Mouse (Mus musculus) right cerebral cortex, postnatal 14 days (tissue): ENCODE measurements around the gene Prdm15.

ENCODE experiments used
- DNase-seq: peaks from one replicate; pipeline ENCODE4 v3.0.0; 2022

The Prdm15 gene

DNA sequence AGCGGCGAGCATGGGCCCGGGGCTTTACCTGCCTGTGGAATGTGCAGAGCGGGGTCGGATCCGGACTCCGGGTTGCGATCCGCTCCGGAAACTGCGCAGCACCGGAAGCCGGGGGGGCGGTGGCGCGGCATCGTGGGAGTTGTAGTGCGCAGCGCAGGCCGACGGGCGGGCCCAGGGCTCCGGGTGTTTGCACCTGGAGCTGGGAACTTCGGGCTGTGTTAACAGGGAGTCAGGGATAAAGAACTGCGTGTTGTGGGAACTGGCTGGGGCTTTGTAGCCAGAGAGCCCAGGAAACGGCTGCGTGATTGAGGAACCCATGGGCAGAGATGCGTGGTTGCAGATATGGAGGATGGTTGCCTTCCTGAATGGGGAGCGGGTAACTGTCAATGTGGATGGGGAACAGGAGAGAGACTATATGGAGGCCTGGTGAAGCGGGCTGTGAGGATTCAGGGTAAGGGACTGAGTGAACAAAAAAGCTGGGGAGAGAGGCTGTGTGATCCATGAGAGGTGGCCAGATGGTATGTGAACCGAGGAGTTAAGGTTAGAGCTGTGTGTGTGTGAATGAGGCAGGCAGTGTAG is at the start of gene Prdm15:
Gene Prdm15, minus strand, starts transcription at position 110 of the 579 bp plus-strand sequence.
- DNase-seq = peak; percentile 90

- no peak for DNase-seq
Observed at GRCm38 (mm10) chr16:97897346-97898024, 45.8 kb upstream of the Prdm15 start.

- DNase-seq = no peak
Observed at GRCm38 (mm10) chr16:97887762-97888161, 36.1 kb upstream of the Prdm15 start.

- no peak for DNase-seq
Observed at GRCm38 (mm10) chr16:97883696-97884095, 32.0 kb upstream of the Prdm15 start.

- no peak for DNase-seq
Observed at GRCm38 (mm10) chr16:97882891-97883290, 31.2 kb upstream of the Prdm15 start.

DNA sequence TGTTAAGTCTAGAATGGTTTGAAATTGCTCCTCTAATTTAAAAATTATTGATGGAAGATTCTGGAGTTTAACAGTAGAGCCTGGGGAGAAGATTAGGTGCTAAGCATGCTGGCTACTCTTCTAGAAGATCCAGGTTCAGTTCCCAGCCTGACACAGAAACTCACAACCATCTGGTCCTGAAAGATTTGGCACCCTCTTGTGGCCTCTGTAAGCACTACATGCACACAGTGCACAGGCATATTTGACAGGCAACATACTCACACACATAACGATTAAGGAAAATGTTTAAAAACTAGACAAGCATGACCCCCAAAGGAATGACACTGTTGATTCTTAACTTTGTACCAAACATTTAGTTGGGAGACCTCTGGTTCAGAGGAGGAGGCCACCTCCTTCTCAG is 27.5 kb upstream of the Prdm15 start:
- DNase-seq = peak; percentile 48

DNA sequence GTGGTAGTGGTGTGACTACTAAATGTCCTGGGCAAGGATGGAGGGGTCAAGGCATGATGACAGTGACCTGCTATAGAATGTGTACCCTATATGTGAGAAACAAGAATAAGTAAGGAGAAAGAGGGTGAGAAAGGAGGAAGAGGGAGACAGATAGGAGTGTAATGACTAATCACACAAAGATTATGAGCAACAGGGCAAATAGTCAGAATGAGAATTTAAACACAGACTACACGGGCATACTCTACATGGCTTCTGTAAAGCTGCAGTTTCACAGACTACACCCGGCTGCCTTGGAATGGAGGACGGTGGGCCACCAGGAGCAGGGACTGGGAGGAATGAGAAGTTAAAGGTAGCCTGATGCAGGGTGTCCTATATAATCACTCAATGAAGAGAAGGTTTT is 25.9 kb upstream of the Prdm15 start:
- DNase-seq = no peak

DNA sequence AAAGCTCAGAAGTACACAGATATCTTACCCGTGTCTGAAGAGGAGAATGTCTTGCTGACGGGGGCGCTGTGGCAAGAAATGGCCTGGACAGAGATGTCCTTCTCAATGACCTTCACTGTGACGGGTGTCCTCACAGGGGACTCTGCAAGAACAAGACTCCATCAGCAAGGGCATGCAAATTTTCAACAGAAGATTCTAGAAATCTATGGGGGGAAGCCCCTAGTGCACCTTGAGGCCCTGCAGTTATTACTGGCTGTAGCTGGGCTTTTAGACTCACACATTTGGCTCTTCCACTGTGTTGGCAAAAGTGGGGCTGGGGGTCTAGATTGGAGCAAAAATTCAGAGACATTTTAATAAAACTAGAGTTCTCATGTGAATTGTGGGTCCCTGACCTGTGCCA is 23.5 kb upstream of the Prdm15 start:
- no peak for DNase-seq

DNA sequence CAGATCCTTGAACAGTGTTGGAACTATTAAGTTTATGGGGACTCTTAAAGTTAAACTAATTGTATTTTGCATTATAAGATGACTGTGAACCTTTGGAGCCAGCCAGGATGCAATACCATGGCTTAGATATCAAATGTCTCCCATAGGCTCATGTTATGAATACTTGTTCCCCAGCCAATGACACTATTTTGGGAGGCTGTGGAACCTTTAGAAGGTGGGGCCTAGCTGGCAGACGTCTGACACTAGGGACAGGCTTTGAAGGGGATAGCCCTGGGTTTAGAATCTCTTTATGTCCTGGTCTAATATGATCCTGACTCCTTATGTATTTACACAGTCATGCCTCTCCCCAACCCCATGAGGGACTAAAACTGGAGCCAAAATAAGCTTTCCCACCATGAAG is 22.7 kb upstream of the Prdm15 start:
- no peak for DNase-seq

DNA sequence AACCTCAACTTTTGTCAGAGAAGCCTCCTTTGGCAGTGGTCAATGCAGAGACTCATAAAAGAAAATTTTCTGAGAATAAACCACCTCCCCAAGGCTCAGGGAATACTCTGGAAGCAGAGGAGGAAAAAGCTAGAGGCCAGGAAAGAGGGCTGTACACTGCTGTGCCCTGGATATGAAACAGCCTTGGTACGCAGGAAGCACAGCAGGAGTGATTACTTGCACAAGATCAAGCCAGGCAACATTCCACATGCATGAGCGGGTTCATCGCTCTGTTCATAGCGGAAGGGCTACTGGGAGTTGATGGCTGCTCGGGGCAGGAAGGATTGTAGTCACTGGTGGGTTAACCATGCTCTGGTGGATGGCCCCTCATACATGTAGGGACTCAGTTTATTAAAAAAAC is 21.0 kb upstream of the Prdm15 start:
- no peak for DNase-seq

DNA sequence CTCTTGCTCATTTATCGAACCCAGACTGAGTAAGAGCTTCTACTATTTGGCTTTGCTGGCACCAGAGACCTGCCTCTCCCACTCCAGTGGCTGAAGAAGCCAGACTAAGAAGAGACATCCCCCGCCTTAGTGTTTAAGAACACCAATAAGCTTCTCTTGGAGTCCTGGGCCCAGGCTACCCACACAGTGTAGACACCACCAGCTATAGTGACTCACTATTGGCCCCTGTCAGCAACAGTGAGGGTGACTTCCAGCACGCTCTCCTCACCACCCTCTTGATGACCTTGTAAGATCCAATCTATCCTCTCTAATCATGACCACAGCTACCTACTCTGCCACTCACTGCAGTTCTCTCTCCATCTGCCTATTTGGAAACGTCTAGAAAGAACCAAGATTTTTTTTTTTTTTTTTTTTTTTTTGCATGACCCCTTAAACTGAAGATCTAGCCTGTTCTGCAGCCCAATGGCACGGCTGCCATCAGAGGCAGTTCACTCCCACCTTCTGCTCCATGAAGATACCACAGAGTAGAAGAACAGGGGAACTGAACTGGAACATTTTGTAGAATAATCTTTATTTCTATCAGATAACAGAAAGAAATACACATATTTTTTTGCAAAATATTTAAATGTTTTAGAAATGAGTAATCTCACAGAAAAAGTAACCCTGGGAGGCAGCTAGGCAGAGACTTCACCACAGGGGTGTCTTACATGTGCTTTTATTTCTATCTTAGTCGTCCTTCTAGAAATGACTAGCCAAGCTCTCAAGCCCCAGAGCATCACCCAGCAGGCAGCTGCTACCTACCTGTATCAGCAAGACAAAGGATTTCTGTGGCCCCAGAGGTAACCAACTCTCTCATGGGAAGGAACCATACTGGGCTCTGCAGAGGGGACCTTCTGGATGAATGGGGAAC is 17.8 kb upstream of the Prdm15 start:
- no peak for DNase-seq

GRCm38 (mm10) chr16:97863932-97864467 is 12.3 kb upstream of the Prdm15 start:
- DNase-seq = no peak

GRCm38 (mm10) chr16:97856050-97856449 is 4.4 kb upstream of the Prdm15 start:
- no peak for DNase-seq

- DNase-seq = peak; percentile 89
Observed at GRCm38 (mm10) chr16:97851061-97851740, 449 bp downstream of the Prdm15 start.

- DNase-seq = no peak
Observed at GRCm38 (mm10) chr16:97850667-97851060, 986 bp downstream of the Prdm15 start.

DNA sequence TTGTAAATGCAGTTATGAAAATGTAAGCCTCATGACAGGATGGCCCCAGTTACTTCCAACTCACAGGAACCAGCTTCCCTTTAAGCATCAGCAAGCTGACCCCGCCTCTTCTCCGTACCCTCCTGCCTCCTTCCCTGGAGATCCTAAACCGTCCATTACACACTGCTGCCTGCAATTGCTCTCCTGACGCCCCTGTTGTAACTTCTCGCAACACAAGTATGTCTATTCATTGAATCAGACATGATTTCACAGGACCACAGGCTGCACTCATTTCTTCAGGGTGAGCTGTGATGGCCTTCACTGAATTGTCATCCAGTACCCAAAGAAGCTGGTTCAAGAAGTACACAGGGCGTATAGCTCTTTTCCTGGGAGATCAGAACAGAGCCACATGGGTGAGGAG is 2.8 kb downstream of the Prdm15 start:
- DNase-seq = no peak

GRCm38 (mm10) chr16:97844967-97845937 is 6.4 kb downstream of the Prdm15 start:
- no peak for DNase-seq

DNA sequence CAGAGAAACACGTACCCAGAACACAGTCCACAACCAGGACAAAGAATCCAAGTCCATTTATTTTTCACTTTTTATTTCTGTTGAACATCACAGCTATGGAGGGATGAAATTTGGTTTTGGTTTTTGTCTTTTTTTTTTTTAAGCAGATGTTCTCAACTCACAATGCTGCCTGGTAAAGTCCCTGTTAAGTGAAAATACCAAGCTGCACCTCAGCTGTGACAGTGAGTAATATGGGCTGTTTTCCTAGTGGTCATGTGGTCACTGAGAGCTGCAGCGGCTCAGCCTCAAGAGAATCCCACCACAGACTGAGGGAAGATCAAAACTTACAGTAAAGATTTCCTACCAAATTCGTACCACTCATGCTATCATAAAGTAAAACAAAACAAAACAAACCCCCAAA is 19.5 kb downstream of the Prdm15 start:
- DNase-seq = no peak

- no peak for DNase-seq
Observed at GRCm38 (mm10) chr16:97828207-97828606, 23.4 kb downstream of the Prdm15 start.

DNA sequence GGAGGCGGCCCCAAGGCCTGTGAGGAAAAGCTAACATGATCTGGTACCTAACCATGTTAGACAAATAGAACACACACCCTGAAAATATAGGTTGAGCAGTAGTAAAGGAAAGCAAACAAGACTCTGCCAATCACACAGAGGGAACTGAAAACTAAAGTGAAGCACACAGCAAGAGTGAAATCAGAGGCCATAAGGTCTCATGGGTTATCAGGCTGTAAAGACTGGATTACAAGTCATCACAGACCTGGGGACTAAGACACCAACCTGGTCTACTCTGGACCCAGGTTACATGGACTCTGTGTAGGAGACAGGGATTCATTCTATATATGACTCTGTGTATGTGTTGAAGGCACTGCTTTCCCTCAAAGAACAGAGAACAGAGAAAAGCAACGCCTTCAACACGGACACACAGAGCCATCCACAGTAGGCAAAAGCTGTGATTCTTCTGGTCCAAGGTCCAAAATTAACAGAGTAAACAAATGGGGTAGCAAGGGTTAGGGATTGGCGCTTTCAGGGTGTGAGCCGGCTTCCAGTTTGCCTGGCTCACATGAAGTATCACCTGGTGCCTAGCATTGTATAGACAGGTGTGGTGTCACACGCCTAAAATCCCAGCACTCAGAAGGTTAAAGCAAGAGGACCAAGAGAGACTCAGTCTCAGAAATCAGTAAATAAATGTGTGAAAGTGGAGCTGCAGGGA is 28.2 kb downstream of the Prdm15 start:
- DNase-seq = no peak

- no peak for DNase-seq
Observed at GRCm38 (mm10) chr16:97819532-97819931, 32.1 kb downstream of the Prdm15 start.
